Comparison of ENCODE assay signal across 20 mouse cellular contexts in genomic region chr3:22492530-22492929, GRCm38 (mm10).
"Had no signal": no experiment of that assay in that cellular context is flagged by ENCODE, and none has a peak within 500 bp of the region (broad histone marks: within the 10 kb centered on the region; RNA-seq: fewer than 3 reads in every experiment).

No protein-coding gene starts in this region.

- H3K27me3 ChIP-seq: limb, embryonic 13.5 days; liver, embryonic 12.5 days; liver, embryonic 15.5 days; midbrain, embryonic 13.5 days; stomach, embryonic 15.5 days had no signal

- ATAC-seq: liver, embryonic 12.5 days; midbrain, embryonic 13.5 days; midbrain, embryonic 16.5 days had no signal

- H3K9me3 ChIP-seq: limb, embryonic 10.5 days; limb, embryonic 13.5 days; liver, embryonic 15.5 days; midbrain, embryonic 13.5 days; stomach, embryonic 15.5 days had no signal

- DNase-seq: kidney, postnatal 25 days; layer of hippocampus, adult 9-11 months; liver; lung, adult 2 months; lung, postnatal 14 days; lung, postnatal 4 days; retina, postnatal 1 day; right cerebral cortex, postnatal 25 days; spleen, adult 18-20 months; thymus, postnatal 25 days had no signal

- H3K4me3 ChIP-seq: layer of hippocampus, adult 2 months; limb, embryonic 10.5 days; limb, embryonic 13.5 days; liver, embryonic 12.5 days; liver, embryonic 15.5 days; midbrain, embryonic 13.5 days; myocyte; stomach, embryonic 15.5 days had no signal

- H3K4me1 ChIP-seq: limb, embryonic 10.5 days; limb, embryonic 13.5 days; liver, embryonic 12.5 days; liver, embryonic 15.5 days; midbrain, embryonic 13.5 days; stomach, embryonic 15.5 days had no signal

- H3K4me2 ChIP-seq: limb, embryonic 13.5 days; liver, embryonic 12.5 days; liver, embryonic 15.5 days; midbrain, embryonic 13.5 days; stomach, embryonic 15.5 days had no signal

- H3K36me3 ChIP-seq: limb, embryonic 10.5 days; limb, embryonic 13.5 days; liver, embryonic 12.5 days; liver, embryonic 15.5 days; midbrain, embryonic 13.5 days; stomach, embryonic 15.5 days had no signal

- H3K9ac ChIP-seq: limb, embryonic 13.5 days; liver, embryonic 12.5 days; liver, embryonic 15.5 days; midbrain, embryonic 13.5 days; stomach, embryonic 15.5 days had no signal

- H3K27ac ChIP-seq: kidney, postnatal 0 days; layer of hippocampus, adult 2 months; limb, embryonic 10.5 days; limb, embryonic 13.5 days; liver, embryonic 12.5 days; liver, embryonic 15.5 days; midbrain, embryonic 13.5 days; stomach, embryonic 15.5 days had no signal
